Mouse (Mus musculus) thymus, adult 2 months (tissue): ENCODE data around the gene Shisal2a. TPM values are rescaled to one million over a fixed set of nuclear protein-coding genes. Genes with fewer than 3 reads are reported as not detected.

Experiments
- DNase-seq: peaks from one replicate; pipeline ENCODE4 v3.0.0; 2021
- H3K27ac ChIP-seq: fragments of 200-500 bp; 2 replicates; pipeline ENCODE4 v1.5.1; 2012; ENCODE audit warnings: low read length, control low read depth; ENCODE audit not compliant: control insufficient read depth, insufficient read depth
- H3K27me3 ChIP-seq: fragments of 200-500 bp; 2 replicates; pipeline ENCODE4 v1.6.1; 2012; ENCODE audit warnings: mild to moderate bottlenecking, low read length, moderate library complexity, mixed read lengths; ENCODE audit not compliant: control insufficient read depth, insufficient read depth
- H3K36me3 ChIP-seq: fragments of 200-500 bp; 2 replicates; pipeline ENCODE4 v1.6.1; 2012; ENCODE audit warnings: mild to moderate bottlenecking, low read length, moderate library complexity; ENCODE audit not compliant: control insufficient read depth, insufficient read depth
- H3K4me1 ChIP-seq: fragments of 200-500 bp; replicated peaks from 2 replicates; pipeline ENCODE4 v1.6.1; 2012; ENCODE audit warnings: low read length; ENCODE audit not compliant: control insufficient read depth, insufficient read depth
- H3K4me3 ChIP-seq: fragments of 200-500 bp; 2 replicates; pipeline ENCODE4 v1.5.1; 2012; ENCODE audit warnings: mild to moderate bottlenecking, low read length, control low read depth, moderate library complexity; ENCODE audit not compliant: control insufficient read depth, insufficient read depth
- CTCF ChIP-seq: fragments of 200-500 bp; IDR thresholded peaks from 2 replicates; pipeline ENCODE4 v1.5.1; 2012; ENCODE audit warnings: mild to moderate bottlenecking, control low read depth, low read length, moderate library complexity, borderline replicate concordance; ENCODE audit not compliant: control insufficient read depth, poor library complexity, insufficient read depth; ENCODE audit errors: extremely low read depth
- POLR2A ChIP-seq: fragments of 200-500 bp; IDR thresholded peaks from 2 replicates; pipeline ENCODE4 v1.6.1; 2012; ENCODE audit warnings: mild to moderate bottlenecking, low read length, control low read depth, moderate library complexity; ENCODE audit not compliant: control insufficient read depth, poor library complexity, insufficient read depth; ENCODE audit errors: extremely low read depth
- WGBS: fragments of 180-500 bp; shearing (Covaris S2); methylation state at CpG from one replicate; pipeline ENCODE4 v1.1.7; 2018; 5-methylcytosine and 5-hydroxymethylcytosine counted together
- polyA plus RNA-seq: library from polyadenylated mRNA; depleted of rRNA; stranded (reverse); fragments of >200 nt; gene quantifications from 2 replicates; pipeline ENCODE4 v1.2.3, GENCODE M21; 2012

Gene Shisal2a
- polyA plus RNA-seq, 1 experiment: not detected

DNA sequence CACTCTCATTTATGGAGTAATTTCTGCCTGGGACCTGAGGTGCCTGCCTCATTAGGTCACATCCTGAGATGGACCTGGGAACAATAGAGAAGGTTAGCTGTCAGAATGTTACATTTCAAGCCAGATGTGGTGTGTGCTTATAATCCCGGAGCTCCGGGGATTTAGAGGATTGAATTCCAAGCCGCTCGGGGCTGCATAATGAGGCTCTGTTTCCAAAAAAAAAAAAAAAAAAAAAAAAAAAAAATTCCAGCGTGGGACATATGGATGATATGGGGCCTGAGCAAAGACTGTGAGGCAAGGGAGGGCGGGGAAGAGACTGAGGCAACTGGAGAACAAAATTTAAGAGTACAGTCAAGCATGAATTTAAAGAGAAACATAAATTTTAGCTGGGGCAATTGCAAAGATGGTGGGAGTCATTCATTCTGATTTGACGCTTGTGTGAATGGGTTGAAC, 38.5 kb downstream of the Shisal2a start:
- Histone ChIP-seq H3K27me3 (no peaks in the 10 kb centered on the region), H3K27ac (no peak overlapping the region), H3K4me3 (no peak overlapping the region), H3K36me3 (no peaks in the 10 kb centered on the region), H3K4me1 (no peaks in the 10 kb centered on the region)
- 77% methylated on average over 7 of the region's 7 CpGs for WGBS
- TF ChIP-seq POLR2A (no peak), CTCF (no peak)
- DNase-seq: no peak

DNA sequence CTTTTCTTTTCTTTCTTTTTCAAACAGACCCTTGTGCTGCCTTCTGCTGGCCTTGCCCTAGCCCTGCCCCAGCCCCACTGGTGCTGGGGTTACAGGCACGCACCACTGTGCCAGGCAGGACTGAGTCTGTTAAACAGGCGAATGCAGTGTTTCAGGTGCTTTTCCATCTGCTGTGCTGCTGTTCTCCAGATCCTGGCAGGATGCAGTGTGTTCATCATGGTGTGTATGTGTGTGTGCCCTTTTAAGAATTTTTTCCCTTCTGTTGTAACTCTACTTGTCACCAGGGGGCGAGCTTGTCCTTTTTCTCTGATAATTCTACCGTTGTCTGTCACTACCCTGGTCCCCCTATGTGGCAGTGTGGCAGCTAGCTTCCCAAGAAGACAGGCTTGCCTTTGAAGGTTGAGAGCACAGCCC, 43.9 kb downstream of the Shisal2a start:
- Histone ChIP-seq H3K4me3 (no peak overlapping the region), H3K36me3 (peaks cover 15% of the 10 kb centered on the region), H3K27me3 (no peaks in the 10 kb centered on the region), H3K4me1 (no peaks in the 10 kb centered on the region), H3K27ac (no peak overlapping the region)
- no peak for TF ChIP-seq POLR2A
- TF ChIP-seq CTCF: peak; percentile 20; the same call in 1 of the 2 replicates
- peak; percentile 53 for DNase-seq
- 45% methylated on average over 4 of the region's 4 CpGs for WGBS

DNA sequence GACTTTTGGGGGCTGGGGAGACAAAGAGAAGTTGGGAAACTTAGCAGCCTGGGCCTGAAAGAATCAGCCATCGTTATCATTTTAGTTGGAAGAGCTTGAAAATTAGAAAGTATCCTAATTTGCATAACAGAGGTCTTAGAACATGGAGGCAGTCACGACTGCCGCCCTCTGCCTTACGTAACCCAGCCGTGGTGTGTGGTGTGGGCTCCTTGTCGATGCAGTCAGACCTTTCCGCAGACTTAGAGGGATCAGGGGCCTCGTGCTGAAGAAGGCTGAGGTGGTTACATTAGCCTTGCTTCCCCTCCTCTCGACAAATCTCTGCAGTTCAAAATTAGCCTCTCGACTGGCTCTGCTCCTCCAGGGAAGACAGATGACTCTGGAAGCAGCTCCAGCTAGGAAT, 44.3 kb downstream of the Shisal2a start:
- no peaks in the 10 kb centered on the region for H3K4me1 ChIP-seq
- DNase-seq: no peak
- no peak overlapping the region for H3K27ac ChIP-seq
- WGBS: 91% methylated on average over 10 of the region's 10 CpGs
- H3K27me3 ChIP-seq: no peaks in the 10 kb centered on the region
- peaks cover 15% of the 10 kb centered on the region for H3K36me3 ChIP-seq
- no peak overlapping the region for H3K4me3 ChIP-seq
- TF ChIP-seq POLR2A (no peak), CTCF (no peak)

DNA sequence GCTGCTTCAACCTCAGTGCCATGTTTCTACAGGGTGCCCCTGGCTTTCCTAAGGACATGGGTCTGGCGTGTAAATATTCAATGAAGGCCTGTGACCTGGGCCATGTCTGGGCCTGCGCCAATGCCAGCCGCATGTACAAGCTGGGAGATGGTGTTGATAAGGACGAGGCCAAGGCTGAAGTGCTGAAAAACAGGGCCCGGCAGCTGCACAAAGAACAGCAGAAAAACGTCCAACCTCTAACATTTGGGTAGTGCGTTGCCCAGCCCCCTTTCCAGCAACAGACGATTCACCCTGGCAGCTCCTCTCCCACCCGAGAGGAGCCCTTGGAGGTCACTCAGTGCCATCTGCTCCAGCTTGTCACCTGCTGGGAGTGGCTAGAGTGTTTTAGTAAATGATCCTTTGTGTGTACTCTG, 44.8 kb downstream of the Shisal2a start:
- H3K36me3 ChIP-seq: peaks cover 15% of the 10 kb centered on the region
- 95% methylated on average over 9 of the region's 9 CpGs for WGBS
- no peak overlapping the region for H3K27ac ChIP-seq
- H3K4me3 ChIP-seq: no peak overlapping the region
- no peaks in the 10 kb centered on the region for H3K4me1 ChIP-seq
- TF ChIP-seq CTCF (no peak), POLR2A (no peak)
- H3K27me3 ChIP-seq: no peaks in the 10 kb centered on the region
- DNase-seq: no peak

DNA sequence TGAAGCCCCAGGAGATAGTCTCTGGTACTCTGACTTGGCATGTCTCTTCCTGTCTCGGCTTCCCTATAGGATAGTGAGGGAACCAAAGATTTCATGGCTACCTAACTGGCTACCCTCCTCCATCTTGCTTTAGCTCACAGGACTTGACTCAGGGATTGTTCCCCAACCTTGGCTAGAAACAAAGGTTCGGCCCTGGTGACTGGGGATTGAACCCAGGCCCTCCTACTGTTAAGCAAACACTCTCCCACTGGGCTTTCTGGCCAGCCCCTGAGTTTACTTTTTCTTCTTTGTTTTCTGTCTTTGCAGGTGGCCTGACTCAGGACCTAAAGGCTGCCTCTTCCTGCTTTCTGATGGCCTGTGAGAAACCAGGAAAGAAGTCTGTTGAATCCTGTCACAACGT, 45.3 kb downstream of the Shisal2a start:
- Histone ChIP-seq H3K27ac (no peak overlapping the region), H3K4me1 (no peaks in the 10 kb centered on the region), H3K36me3 (peaks cover 15% of the 10 kb centered on the region), H3K4me3 (no peak overlapping the region), H3K27me3 (no peaks in the 10 kb centered on the region)
- DNase-seq: no peak
- TF ChIP-seq CTCF (no peak), POLR2A (no peak)
- WGBS: 91% methylated on average over 3 of the region's 3 CpGs

DNA sequence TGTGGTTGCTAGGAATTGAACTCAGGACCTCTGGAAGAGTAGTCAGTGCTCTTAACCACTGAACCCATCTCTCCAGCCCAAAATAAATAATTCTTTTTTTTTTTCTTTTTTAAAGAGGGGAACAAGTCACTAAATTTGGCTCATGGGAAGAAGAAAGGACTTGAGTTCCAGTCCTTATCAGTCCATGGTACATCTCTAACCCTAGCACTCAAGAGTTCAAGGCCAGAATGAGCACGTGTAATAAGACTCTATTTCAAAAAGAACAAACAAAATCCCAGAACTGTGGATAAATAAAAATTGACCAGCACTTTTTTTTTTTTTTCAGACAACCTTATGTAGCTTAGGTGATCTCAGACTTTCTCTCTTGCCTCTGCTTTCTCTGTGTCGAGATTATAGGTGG, 46.4 kb downstream of the Shisal2a start:
- Histone ChIP-seq H3K4me1 (no peaks in the 10 kb centered on the region), H3K27me3 (no peaks in the 10 kb centered on the region), H3K27ac (no peak overlapping the region), H3K36me3 (peaks cover 15% of the 10 kb centered on the region), H3K4me3 (no peak overlapping the region)
- TF ChIP-seq CTCF (no peak), POLR2A (no peak)
- WGBS: 91% methylated on average over 2 of the region's 2 CpGs
- DNase-seq: no peak

DNA sequence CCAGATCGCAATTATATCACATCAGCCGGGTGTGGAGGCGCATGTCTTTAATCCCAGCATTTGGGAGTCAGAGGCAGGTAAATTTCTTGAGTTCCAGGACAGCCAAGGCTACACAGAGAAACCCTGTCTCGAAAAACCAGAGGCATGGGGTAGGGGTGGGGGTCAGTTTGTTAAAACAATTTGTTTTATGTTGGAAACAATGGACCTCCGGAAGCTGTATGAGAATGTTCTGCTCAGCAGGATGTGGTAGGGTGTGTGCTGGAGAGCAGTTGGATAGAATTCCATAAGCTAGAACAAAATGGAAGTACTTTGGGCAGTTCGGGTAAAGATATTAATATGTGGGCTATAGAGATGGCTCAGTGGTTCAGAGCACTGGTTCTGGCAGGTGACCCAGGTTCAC, 47.7 kb downstream of the Shisal2a start:
- no peak overlapping the region for H3K4me3 ChIP-seq
- 99% methylated on average over 6 of the region's 6 CpGs for WGBS
- H3K4me1 ChIP-seq: no peaks in the 10 kb centered on the region
- DNase-seq: no peak
- no peak overlapping the region for H3K27ac ChIP-seq
- H3K27me3 ChIP-seq: no peaks in the 10 kb centered on the region
- no peak for TF ChIP-seq POLR2A
- no peak for TF ChIP-seq CTCF
- peaks cover 15% of the 10 kb centered on the region for H3K36me3 ChIP-seq
